Mouse (Mus musculus) G1E (cell line): Measurements from ENCODE around the gene Vip.

Experiments used
- CTCF ChIP-seq: IDR thresholded peaks from 2 replicates; pipeline ENCODE4 v1.5.1; 2012; ENCODE audit warnings: low read depth, low read length, inconsistent platforms, mixed read lengths
- GATA1 ChIP-seq: IDR thresholded peaks from 2 replicates; pipeline ENCODE4 v1.6.1; 2012; ENCODE audit warnings: borderline replicate concordance, low read length, inconsistent platforms, mixed read lengths
- GATA2 ChIP-seq: IDR thresholded peaks from 2 replicates; pipeline ENCODE4 v1.6.1; 2012; ENCODE audit warnings: low read depth, low read length, inconsistent platforms, borderline replicate concordance
- TAL1 ChIP-seq: conservative IDR thresholded peaks from 2 replicates; pipeline ENCODE4 v1.6.1; 2012; ENCODE audit warnings: low read depth, low read length, inconsistent platforms, mixed read lengths

GRCm38 (mm10) chr10:5685608-5686007, 46.6 kb downstream of the Vip start:
- TF ChIP-seq CTCF = no peak
- no peak for TF ChIP-seq GATA1
- no peak for TF ChIP-seq TAL1
- no peak for TF ChIP-seq GATA2
